Mouse (Mus musculus) spleen, postnatal 4 days (tissue): ENCODE data around the gene Hdhd3.
A peak's percentile ranks its signal among the peaks of the same experiment; 100 is the strongest.

Experiments
- DNase-seq, 2 experiments: peaks; one replicate each; pipeline ENCODE4 v3.0.0; 2022; ENCODE audit warnings: low spot score in 2 of 2

The Hdhd3 gene

DNA sequence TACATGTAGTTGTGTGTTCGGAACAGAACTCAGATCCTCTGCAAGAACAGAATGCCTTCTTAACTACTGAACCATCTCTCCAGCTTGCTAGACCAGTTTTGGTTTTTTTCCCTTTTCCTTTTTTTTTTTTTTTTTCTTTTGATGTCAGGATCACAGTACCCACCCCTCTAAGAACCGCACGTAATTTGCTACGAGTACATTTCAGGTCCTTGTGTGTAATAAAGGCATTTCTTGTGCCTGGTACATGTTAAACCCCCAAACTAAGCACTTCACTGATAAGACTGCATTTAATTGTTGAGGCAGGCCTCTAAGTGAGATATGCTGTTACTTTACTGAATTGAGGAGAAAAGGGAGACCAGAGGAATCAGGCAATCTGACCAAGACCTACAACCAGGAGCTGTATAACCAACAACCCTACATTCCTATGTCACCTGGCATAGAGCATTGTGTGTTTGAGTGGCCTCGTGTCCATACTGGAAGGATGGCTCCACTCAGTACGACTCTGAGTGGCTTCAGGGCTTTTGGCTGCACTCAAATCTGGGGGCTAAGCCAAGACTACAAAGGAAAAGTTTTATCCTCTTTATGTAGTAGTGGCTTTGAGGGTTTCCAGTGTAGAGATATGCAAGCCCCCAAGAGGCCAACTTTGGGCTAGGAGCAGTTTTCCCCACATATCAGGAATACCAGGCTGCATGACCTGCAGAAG, 25.6 kb downstream of the Hdhd3 start:
- no peak for DNase-seq

DNA sequence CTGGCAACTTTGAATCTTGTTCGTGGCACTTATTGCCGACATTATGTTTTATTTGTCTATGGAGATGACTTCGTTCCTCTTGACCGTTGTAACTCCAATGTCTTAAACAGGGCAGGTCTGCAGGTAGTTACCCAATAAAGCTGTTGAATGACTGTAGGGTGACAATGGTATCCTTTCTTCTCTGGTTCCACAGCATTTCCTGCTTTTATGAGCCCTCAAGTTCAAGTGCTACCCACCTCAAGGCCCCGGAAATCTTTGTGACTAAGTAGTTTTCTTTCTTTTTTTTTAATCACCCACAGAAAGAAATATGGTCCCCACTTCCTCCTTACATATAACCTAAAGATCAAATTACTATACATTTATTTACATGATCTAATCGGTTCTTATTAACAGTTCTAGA, 27.5 kb downstream of the Hdhd3 start:
- DNase-seq = no peak

DNA sequence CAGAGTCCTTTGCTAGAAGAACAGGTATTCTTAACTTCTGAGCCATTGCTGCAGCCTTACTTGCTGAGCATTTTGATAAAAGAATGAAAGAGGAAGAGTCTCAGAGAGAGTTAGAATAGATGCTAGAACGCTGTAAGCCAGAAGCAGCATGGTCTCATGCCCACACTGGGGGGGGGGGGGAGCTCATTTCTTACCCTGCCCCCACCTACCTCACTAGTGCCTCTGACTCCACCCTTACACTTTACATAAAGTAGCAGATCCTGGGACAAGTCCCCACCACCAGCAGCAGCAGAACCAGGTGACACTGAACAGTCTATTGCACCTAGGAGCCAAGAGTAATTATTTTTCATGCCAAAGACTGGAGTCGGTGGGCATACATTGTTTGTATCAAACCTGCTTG, 28.1 kb downstream of the Hdhd3 start:
- no peak for DNase-seq

DNA sequence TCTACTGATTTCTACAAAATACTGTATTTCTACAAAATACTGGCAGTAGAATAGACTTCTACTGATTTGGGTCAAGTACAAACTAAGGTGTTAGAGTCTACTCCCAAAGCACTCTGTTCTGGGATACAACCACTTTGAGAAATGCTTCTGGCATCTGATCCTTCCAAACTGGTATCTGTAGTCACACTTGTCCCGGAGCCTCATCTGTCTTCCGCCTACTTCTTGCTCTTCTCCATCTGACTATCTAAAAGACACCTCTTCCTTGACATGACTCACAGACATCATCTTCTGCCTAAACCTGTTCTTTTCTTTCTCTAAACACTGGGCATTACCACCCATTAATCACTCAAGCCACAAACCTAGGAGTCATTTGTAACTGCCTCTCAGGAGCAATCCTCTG, 31.2 kb downstream of the Hdhd3 start:
- no peak for DNase-seq

DNA sequence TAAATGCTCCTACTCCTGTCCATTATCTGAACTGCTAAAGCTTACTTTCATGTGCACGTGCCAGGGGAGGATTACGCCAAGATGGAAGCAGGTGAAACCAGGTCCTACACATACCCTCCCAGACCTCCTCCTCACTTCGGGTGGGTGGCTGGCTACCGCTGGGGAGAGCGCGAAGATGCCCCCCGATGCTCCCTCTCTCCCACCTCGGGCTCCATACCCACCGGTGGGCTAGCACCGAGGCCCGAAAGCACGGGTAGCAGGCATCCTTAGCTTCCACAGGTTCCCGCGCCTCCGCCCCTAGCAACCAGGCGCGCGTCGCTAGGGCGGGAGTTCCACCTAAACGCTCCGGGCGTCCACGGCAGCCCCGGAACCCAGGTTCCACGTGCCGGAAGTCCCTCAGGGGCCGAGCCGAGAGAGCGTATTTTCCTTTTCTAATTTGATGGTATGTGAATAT, 32.6 kb downstream of the Hdhd3 start, which contains the start of gene Wdr31:
Gene Wdr31, minus strand, starts transcription at position 299 of the 454 bp plus-strand sequence.
- DNase-seq = peak; percentile 83 to 93

DNA sequence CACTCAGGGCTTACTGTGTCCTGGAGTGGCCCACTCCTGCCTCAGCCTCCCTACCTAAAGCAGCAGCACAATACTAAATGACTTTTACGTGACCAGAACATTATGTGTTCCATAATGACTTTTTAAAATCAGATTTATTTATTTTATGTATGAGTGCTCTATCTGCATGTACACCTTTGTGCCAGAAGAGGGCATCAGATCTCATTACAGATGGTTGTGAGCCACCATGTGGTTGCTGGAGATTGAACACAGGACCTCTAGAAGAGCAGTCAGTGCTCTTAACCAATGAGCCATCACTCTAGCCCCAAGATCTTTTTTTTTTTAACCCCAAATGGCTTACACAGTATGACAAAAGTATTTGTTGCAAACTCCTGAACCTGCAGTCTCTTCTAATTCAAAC, 35.1 kb downstream of the Hdhd3 start:
- DNase-seq = no peak

DNA sequence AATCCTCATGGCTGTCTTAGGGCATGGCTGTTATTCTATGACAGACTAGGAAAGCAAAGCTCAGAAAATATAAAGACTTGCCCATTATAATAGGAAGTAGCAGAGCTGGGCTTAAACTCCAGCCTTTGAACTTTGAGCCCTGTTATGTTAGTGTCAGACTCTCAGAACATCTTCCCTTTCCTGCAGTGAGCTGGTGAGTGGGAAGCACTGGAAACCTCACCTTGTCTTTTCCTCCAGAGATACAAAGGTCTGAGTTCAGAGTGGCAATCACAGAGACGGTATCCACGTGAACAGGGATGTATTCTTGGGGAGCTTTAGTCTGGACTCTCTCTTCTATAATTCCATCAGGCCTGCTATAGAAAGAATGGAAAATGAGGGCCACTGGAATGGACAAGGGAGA, 40.1 kb downstream of the Hdhd3 start:
- DNase-seq = no peak

DNA sequence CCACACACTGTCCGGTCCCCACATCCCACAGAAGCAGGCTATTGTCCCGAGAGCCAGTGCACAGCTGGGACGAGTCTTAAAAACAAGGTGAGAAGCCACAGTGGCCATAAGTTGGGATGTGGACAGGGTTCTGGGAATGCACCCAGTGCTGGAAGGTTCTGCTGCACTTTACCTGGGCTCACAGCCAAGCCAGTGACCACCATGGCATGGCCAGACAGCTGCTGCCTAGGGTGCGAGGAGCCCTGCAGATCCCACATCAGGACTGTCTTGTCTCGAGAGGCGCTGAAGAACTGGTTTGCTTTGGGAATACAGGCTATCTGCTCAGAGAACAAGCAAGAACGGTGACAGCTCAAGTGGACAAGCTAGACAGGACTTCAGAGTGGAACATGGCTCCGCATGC, 42.9 kb downstream of the Hdhd3 start:
- no peak for DNase-seq

DNA sequence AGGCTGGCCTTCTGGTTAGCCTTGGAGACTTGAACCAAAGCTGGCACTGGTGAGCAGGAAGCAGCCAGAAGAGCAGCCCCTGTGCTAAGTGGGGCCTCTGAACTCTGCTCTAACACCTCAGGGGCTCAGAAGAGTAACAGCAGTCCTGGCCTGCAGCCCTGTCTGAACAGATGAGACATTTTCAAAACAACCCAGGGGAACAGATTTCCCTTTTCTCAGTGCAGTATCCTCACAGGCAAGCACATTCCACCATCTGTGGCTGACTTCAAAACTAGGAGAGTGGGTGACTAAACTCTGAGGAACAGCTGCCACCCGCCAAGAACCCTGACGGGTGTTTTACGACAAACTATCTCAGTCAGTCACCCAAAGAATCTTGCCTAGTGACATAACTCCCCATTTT, 44.2 kb downstream of the Hdhd3 start:
- DNase-seq = no peak

DNA sequence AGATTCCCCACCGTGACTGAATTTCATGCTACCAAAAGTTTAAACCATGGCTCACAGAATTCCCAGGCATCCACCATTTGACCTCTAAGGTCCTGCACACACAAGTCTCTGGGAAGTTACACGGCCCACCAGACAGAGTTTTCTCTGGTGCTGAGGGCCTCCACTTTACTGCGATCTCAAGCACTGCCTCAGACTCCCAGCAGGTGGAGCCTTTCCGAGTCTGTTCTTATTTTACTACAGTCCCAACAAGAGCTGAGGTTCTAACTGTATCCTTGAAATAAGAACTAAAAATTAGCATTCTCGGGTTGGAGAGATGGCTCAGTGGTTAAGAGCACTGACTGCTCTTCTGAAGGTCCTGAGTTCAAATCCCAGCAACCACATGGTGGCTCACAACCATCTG, 48.3 kb downstream of the Hdhd3 start:
- DNase-seq = peak in 1 of 2 experiments; percentile 21
